Mouse (Mus musculus) hindbrain, embryonic 12.5 days (tissue): ENCODE results near the gene 1500015O10Rik. TPM values are rescaled to one million over a fixed set of nuclear protein-coding genes. Genes with fewer than 3 reads are reported as not detected.

Source experiments
- ATAC-seq: fragments of 200-750 bp; cut with Nextera tagmentation; 2 replicates; pipeline ENCODE4 v1.8.0; 2017; ENCODE audit warnings: moderate TSS enrichment; ENCODE audit not compliant: low FRiP score
- H3K27ac ChIP-seq: fragments of 300-500 bp; sonication (generic); 2 replicates; pipeline ENCODE4 v1.5.1; 2016; ENCODE audit warnings: mild to moderate bottlenecking
- H3K27me3 ChIP-seq: fragments of 300-500 bp; sonication (generic); 2 replicates; pipeline ENCODE4 v1.6.1; 2016; ENCODE audit warnings: mild to moderate bottlenecking
- H3K36me3 ChIP-seq: fragments of 300-500 bp; sonication (generic); 2 replicates; pipeline ENCODE4 v1.6.1; 2016; ENCODE audit warnings: mild to moderate bottlenecking
- H3K4me1 ChIP-seq: fragments of 300-500 bp; sonication (generic); 2 replicates; pipeline ENCODE4 v1.6.1; 2016
- H3K4me2 ChIP-seq: fragments of 300-500 bp; sonication (generic); replicated peaks from 2 replicates; pipeline ENCODE4 v1.6.1; 2016; ENCODE audit warnings: mild to moderate bottlenecking
- H3K4me3 ChIP-seq: fragments of 300-500 bp; sonication (generic); 2 replicates; pipeline ENCODE4 v1.5.1; 2016; ENCODE audit warnings: mild to moderate bottlenecking
- H3K9ac ChIP-seq: fragments of 300-500 bp; sonication (generic); 2 replicates; pipeline ENCODE4 v1.6.1; 2016; ENCODE audit warnings: mild to moderate bottlenecking, moderate library complexity
- H3K9me3 ChIP-seq: fragments of 300-500 bp; sonication (generic); replicated peaks from 2 replicates; pipeline ENCODE4 v1.6.1; 2016; ENCODE audit warnings: mild to moderate bottlenecking
- WGBS: fragments of 180-500 bp; shearing (Covaris S2); methylation state at CpG from one replicate; pipeline ENCODE4 v1.1.7; 2016; 5-methylcytosine and 5-hydroxymethylcytosine counted together
- polyA plus RNA-seq: library from polyadenylated mRNA; unstranded; fragments of >200 nt; fragmentation: Nextera tagmentation; extraction: Ambion mirVana; gene quantifications from 2 replicates; pipeline ENCODE4 v1.2.1, GENCODE M21; 2016

1500015O10Rik gene
- polyA plus RNA-seq, result 13.0 and 14.3 TPM in 2 replicates

GRCm38 (mm10) chr1:43730491-43730924, at the start of gene 1500015O10Rik:
1500015O10Rik (plus strand) TSS chr1:43730602.
- H3K4me1 ChIP-seq, result no peaks in the 10 kb centered on the region
- no peaks in the 10 kb centered on the region for H3K9me3 ChIP-seq
- H3K27ac ChIP-seq, result no peak within 1 kb of the TSS
- H3K4me2 ChIP-seq, result no peak within 1 kb of the TSS
- ATAC-seq, result peak; percentile 46; the same call in 1 of the 2 replicates
- H3K36me3 ChIP-seq, result no peaks in the 10 kb centered on the region
- H3K27me3 ChIP-seq, result no peaks in the 10 kb centered on the region
- no peak within 1 kb of the TSS for H3K9ac ChIP-seq
- H3K4me3 ChIP-seq, result no peak within 1 kb of the TSS
- 57% methylated on average over 16 of the region's 16 CpGs for WGBS

DNA sequence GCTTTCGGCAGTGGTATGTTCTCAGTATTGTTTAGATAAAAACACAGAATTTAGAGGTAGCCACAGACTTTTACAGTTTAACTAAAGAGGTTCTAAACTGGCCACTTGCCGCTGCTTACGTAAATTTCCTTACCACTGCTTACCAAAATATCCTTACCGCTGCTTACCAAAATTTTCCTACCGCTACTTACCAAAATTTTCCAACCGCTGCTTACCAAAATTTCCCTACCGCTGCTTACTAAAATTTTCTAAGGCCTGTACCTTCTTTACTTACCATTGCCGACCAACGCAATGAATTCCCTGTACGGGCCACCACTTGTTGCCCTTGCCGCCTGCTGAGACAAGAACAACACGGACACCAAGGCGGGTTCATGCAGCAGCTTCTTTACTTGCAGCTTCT, 40.4 kb upstream of the 1500015O10Rik start:
- no peak overlapping the region for H3K27ac ChIP-seq
- H3K36me3 ChIP-seq, result no peaks in the 10 kb centered on the region
- ATAC-seq, result no peak
- H3K4me2 ChIP-seq, result no peak overlapping the region
- no peaks in the 10 kb centered on the region for H3K27me3 ChIP-seq
- H3K9ac ChIP-seq, result no peak overlapping the region
- no peak overlapping the region for H3K4me3 ChIP-seq
- peaks cover 8% of the 10 kb centered on the region for H3K4me1 ChIP-seq
- WGBS, result 86% methylated on average over 13 of the region's 13 CpGs
- peaks cover 8% of the 10 kb centered on the region for H3K9me3 ChIP-seq

DNA sequence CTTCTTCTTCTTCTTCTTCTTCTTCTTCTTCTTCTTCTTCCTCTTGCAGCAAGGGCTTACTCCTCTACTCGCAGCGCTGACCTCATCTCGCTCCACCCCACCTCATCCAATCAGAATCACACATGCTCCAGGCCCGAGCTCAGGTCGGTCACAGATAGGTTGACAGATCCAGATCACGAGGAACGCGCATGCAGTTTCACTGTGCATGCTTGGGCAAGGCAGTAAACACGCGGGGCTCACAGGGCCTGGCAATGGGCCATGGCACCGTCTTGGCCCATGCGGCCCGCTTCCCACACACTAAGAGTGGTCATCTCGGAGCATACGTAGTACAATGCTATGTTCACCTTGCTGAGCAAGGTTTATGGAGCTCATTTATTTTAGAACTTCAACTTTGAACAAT, 39.9 kb upstream of the 1500015O10Rik start:
- peaks cover 13% of the 10 kb centered on the region for H3K4me1 ChIP-seq
- WGBS, result 93% methylated on average over 15 of the region's 15 CpGs
- H3K36me3 ChIP-seq, result no peaks in the 10 kb centered on the region
- H3K9me3 ChIP-seq, result peaks cover 8% of the 10 kb centered on the region
- H3K4me2 ChIP-seq, result no peak overlapping the region
- ATAC-seq, result no peak
- no peaks in the 10 kb centered on the region for H3K27me3 ChIP-seq
- no peak overlapping the region for H3K9ac ChIP-seq
- no peak overlapping the region for H3K27ac ChIP-seq
- no peak overlapping the region for H3K4me3 ChIP-seq

DNA sequence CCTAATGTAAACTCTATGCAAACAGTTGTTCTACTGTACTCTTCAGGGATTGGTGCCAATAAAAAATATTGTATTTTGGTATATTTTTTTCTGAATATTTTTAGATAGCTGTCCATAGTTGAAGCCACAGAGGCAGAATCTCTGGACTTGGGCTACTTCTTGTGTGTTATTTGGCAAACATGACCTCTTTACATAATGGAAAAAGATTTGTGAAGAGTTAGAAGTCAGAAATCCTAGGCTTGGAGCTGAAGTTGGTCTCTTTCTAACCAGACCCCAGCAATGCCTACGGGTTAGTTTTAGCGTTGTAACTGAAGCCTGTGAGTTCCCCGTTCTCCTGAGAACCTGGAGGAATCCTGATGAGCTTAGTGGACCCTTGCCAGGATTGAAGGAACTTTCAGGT, 36.3 kb upstream of the 1500015O10Rik start:
- 82% methylated on average over 3 of the region's 3 CpGs for WGBS
- no peaks in the 10 kb centered on the region for H3K9me3 ChIP-seq
- no peaks in the 10 kb centered on the region for H3K36me3 ChIP-seq
- H3K27ac ChIP-seq, result peak overlapping the region; percentile 74; the same call in 1 of the 2 replicates
- H3K9ac ChIP-seq, result no peak overlapping the region
- peaks cover 22% of the 10 kb centered on the region for H3K4me1 ChIP-seq
- ATAC-seq, result no peak
- H3K27me3 ChIP-seq, result no peaks in the 10 kb centered on the region
- no peak overlapping the region for H3K4me3 ChIP-seq
- no peak overlapping the region for H3K4me2 ChIP-seq

DNA sequence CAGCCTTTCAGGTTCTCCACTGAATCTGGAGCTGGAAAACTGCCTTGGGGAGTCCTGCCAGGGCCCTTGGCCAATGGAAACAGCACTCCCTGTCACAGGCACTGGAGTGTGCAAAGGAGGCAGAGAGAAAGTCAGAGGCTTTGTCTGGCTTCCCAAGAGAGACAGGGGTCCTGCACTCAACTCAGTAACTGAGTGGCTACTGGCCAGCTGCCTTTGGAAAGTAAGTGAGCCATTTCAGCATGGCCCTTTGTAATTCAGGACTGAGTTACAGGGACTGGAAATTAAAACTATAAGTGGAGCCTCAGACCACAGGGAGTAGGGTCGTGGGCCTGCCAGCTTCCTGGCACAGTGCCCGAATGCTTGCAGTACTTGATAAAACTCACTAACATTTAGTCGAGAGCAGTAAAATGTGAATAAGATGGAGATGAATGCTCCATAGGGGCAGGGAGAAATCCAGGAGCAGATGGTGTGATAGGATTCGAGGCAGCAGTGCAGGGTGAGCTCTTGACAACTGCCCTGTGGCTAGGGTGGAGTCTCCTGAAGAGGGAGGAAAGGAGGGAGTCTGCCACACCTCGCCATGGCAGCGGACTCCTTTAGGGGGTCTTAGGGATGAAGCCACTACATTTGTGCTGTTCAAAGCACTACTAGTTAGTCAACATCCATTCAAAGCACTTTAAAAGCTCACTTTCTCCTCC, 35.4 kb upstream of the 1500015O10Rik start:
- no peaks in the 10 kb centered on the region for H3K36me3 ChIP-seq
- peak overlapping the region; percentile 74 for H3K27ac ChIP-seq
- no peaks in the 10 kb centered on the region for H3K9me3 ChIP-seq
- no peak overlapping the region for H3K4me3 ChIP-seq
- H3K9ac ChIP-seq, result no peak overlapping the region
- 36% methylated on average over 6 of the region's 6 CpGs for WGBS
- peak; percentile 79 for ATAC-seq
- no peak overlapping the region for H3K4me2 ChIP-seq
- H3K27me3 ChIP-seq, result no peaks in the 10 kb centered on the region
- H3K4me1 ChIP-seq, result peaks cover 22% of the 10 kb centered on the region

DNA sequence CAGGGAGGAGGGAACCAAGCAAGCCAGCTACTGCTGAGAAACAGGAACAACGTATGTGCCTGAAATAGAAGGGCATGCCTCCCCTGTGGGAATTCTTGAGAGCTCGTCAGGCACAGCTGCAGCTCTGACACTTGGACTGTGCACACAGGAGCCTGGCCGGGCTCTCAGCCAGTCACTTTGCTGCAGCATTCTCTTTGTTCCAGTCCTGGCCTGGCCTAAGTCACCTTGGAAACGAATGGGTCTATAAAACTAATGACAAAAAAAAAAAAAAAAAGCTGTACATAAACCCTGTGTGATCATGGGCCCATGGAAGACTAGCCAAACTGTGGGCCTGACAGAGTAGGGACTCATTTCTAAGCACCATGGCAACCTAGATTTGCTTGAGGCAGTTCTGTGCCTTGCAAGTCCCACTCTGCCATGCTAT, 31.8 kb upstream of the 1500015O10Rik start:
- 7% methylated on average over 4 of the region's 4 CpGs for WGBS
- ATAC-seq, result peak; percentile 93

DNA sequence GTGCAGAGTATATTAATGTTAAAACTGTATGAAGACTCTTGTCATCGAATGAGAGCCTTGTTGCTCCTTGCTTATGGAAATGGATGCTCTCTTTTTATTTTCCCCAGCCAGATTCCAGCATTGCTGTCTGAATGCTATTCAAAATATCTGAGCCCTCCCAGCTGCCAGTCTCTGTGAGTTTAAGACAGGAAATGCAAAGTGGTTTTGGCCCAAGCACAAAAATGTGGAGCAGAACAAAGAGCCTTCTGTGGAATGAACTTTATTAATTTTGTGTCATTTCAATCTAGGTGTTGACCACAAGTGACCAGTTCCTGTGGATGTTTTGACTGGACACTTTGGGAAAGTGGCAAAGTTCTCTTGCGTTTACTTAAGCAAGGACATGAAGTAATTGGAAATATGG, 15.6 kb upstream of the 1500015O10Rik start:
- Histone ChIP-seq H3K27ac (no peak overlapping the region), H3K27me3 (no peaks in the 10 kb centered on the region), H3K4me1 (no peaks in the 10 kb centered on the region), H3K36me3 (no peaks in the 10 kb centered on the region), H3K4me2 (no peak overlapping the region), H3K9ac (no peak overlapping the region), H3K9me3 (no peaks in the 10 kb centered on the region), H3K4me3 (no peak overlapping the region)
- ATAC-seq, result no peak
- whole genome bisulfite sequencing, result 84% methylated on average over 2 of the region's 2 CpGs

More for the DNA sequence above, 31.8 kb upstream of the 1500015O10Rik start:
- Histone ChIP-seq H3K4me2 (no peak overlapping the region), H3K36me3 (no peaks in the 10 kb centered on the region), H3K27ac (peak overlapping the region; percentile 9; the same call in 1 of the 2 replicates), H3K4me3 (no peak overlapping the region), H3K4me1 (peaks cover 22% of the 10 kb centered on the region), H3K27me3 (no peaks in the 10 kb centered on the region), H3K9ac (no peak overlapping the region), H3K9me3 (no peaks in the 10 kb centered on the region)

DNA sequence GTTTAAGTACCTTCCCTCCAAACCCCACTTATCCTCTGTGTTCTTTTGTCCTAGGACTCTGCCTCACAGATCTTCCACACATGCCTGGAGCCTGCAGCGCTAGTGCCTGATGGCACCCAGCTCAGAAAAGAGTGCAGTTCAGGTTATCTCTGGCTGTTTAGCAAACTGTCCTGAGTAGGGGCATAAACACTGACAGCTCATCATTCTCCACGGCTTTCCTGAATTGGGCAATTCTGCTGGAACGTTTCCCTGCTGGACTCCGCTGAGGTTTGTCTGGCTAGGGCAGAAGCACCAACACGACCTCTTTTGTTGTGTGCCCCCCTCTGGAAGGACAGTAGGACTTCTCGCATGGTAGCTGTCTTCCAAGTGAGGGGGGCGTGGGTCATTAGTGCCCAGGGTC, 12.4 kb upstream of the 1500015O10Rik start:
- no peaks in the 10 kb centered on the region for H3K9me3 ChIP-seq
- no peak overlapping the region for H3K4me3 ChIP-seq
- no peaks in the 10 kb centered on the region for H3K27me3 ChIP-seq
- no peak overlapping the region for H3K27ac ChIP-seq
- 82% methylated on average over 7 of the region's 7 CpGs for WGBS
- no peaks in the 10 kb centered on the region for H3K4me1 ChIP-seq
- H3K36me3 ChIP-seq, result no peaks in the 10 kb centered on the region
- H3K4me2 ChIP-seq, result no peak overlapping the region
- no peak overlapping the region for H3K9ac ChIP-seq
- ATAC-seq, result no peak

DNA sequence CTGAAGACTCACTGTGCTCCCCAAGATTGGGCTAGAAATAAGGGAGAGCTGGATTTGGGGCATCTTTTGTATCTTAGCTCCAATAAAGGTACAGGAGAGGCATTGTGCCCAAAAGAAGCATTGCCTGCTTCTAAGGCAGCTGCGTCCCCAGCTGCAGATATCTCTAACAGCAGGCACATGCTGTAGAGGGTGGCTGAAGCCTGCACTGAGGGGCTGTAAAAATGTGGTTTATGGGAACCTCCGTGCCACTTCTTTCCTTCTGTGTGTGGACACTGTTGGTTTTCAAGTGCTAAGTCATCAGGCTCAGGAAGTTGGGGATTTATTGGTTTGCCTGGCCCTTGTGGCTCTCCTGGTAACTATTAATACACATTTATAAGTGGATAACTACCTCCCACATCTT, 11.6 kb upstream of the 1500015O10Rik start:
- H3K36me3 ChIP-seq, result no peaks in the 10 kb centered on the region
- H3K4me2 ChIP-seq, result no peak overlapping the region
- no peak overlapping the region for H3K4me3 ChIP-seq
- no peaks in the 10 kb centered on the region for H3K9me3 ChIP-seq
- no peak overlapping the region for H3K27ac ChIP-seq
- no peaks in the 10 kb centered on the region for H3K27me3 ChIP-seq
- 88% methylated on average over 2 of the region's 2 CpGs for WGBS
- no peak overlapping the region for H3K9ac ChIP-seq
- ATAC-seq, result no peak
- H3K4me1 ChIP-seq, result no peaks in the 10 kb centered on the region

DNA sequence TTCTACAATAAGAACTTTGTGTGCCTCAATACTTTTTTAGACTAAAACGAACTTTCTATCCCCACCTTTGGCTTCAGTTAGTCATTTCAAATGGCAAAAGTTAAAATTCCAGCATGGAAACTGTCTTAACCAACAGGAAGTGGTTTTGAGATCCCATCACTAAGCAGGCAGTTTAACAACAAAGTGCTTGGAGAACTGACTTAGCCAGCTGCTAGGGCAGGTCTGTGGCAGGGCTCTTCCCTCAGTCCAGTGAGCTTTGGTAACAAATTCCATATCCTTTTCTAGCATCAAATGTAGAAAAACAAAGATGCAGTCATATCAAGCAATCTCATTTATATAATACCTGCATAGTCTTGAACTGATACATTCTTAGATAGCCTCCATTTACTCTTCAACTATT, 7.9 kb upstream of the 1500015O10Rik start:
- ATAC-seq, result no peak
- H3K4me1 ChIP-seq, result no peaks in the 10 kb centered on the region
- H3K9ac ChIP-seq, result no peak overlapping the region
- H3K4me2 ChIP-seq, result no peak overlapping the region
- H3K9me3 ChIP-seq, result no peaks in the 10 kb centered on the region
- H3K4me3 ChIP-seq, result no peak overlapping the region
- WGBS, result 67% methylated on average over 1 of the region's 1 CpGs
- no peaks in the 10 kb centered on the region for H3K27me3 ChIP-seq
- no peaks in the 10 kb centered on the region for H3K36me3 ChIP-seq
- no peak overlapping the region for H3K27ac ChIP-seq

- H3K4me2 ChIP-seq, result no peak overlapping the region
- ATAC-seq, result no peak
- H3K4me3 ChIP-seq, result no peak overlapping the region
- WGBS, result 86% methylated on average over 4 of the region's 4 CpGs
- H3K36me3 ChIP-seq, result no peaks in the 10 kb centered on the region
- H3K27ac ChIP-seq, result no peak overlapping the region
- H3K27me3 ChIP-seq, result no peaks in the 10 kb centered on the region
- H3K9ac ChIP-seq, result no peak overlapping the region
- no peaks in the 10 kb centered on the region for H3K9me3 ChIP-seq
- H3K4me1 ChIP-seq, result no peaks in the 10 kb centered on the region
Measured at GRCm38 (mm10) chr1:43732100-43732499, 1.7 kb downstream of the 1500015O10Rik start.

GRCm38 (mm10) chr1:43732657-43733056, 2.3 kb downstream of the 1500015O10Rik start:
- no peak overlapping the region for H3K9ac ChIP-seq
- no peak overlapping the region for H3K4me3 ChIP-seq
- no peaks in the 10 kb centered on the region for H3K9me3 ChIP-seq
- no peaks in the 10 kb centered on the region for H3K36me3 ChIP-seq
- H3K27ac ChIP-seq, result no peak overlapping the region
- no peaks in the 10 kb centered on the region for H3K27me3 ChIP-seq
- H3K4me1 ChIP-seq, result no peaks in the 10 kb centered on the region
- 83% methylated on average over 1 of the region's 1 CpGs for WGBS
- H3K4me2 ChIP-seq, result no peak overlapping the region
- no peak for ATAC-seq
